Mouse (Mus musculus): ENCODE data around the gene Rbx1. TPM values are rescaled to one million over a fixed set of nuclear protein-coding genes. Genes with fewer than 3 reads are reported as not detected.

The Rbx1 gene
- polyA plus RNA-seq, 1 experiment from 2014 or later = 397 TPM

GRCm38 (mm10) chr15:81438345-81438744 lies 27.8 kb upstream of the Rbx1 start:
- Histone ChIP-seq H3K4me2 (no peak overlapping the region), H3K4me1 (ENCODE audit: control insufficient read depth, insufficient read depth, low read length) (no peaks in the 10 kb centered on the region), H3K4me3 (ENCODE audit: low read depth, low read length) (no peak overlapping the region), H3K9me3 (replicated peaks; ENCODE audit: control insufficient read depth, low read length) (no peaks in the 10 kb centered on the region), H3K27me3 (ENCODE audit: control insufficient read depth, insufficient read depth, low read length) (no peaks in the 10 kb centered on the region), H3K36me3 (ENCODE audit: control insufficient read depth, insufficient read depth, low read length) (0 out of 2 replicates have a peak, but pooled peaks cover 5% of the 10 kb centered on the region), H3K9ac (ENCODE audit: low read depth, low read length) (no peak overlapping the region), H3K27ac (ENCODE audit: low read depth, low read length) (no peak overlapping the region)
- no peak for ATAC-seq (replicated peaks; ENCODE audit: insufficient number of reproducible peaks, low FRiP score, low TSS enrichment)
- WGBS (ENCODE audit: insufficient replicate concordance) = 92% methylated on average over 1 of the region's 1 CpGs

- no peak overlapping the region for H3K9ac ChIP-seq (ENCODE audit: low read depth, low read length)
- H3K27ac ChIP-seq (ENCODE audit: low read depth, low read length) = no peak overlapping the region
- 0 out of 2 replicates have a peak, but pooled peaks cover 5% of the 10 kb centered on the region for H3K36me3 ChIP-seq (ENCODE audit: control insufficient read depth, insufficient read depth, low read length)
- ATAC-seq (replicated peaks; ENCODE audit: insufficient number of reproducible peaks, low FRiP score, low TSS enrichment) = no peak
- no peaks in the 10 kb centered on the region for H3K4me1 ChIP-seq (ENCODE audit: control insufficient read depth, insufficient read depth, low read length)
- no peaks in the 10 kb centered on the region for H3K9me3 ChIP-seq (replicated peaks; ENCODE audit: control insufficient read depth, low read length)
- no peak overlapping the region for H3K4me3 ChIP-seq (ENCODE audit: low read depth, low read length)
- no peaks in the 10 kb centered on the region for H3K27me3 ChIP-seq (ENCODE audit: control insufficient read depth, insufficient read depth, low read length)
- H3K4me2 ChIP-seq = no peak overlapping the region
Observed at GRCm38 (mm10) chr15:81439236-81439635, 26.9 kb upstream of the Rbx1 start.

- no peak for ATAC-seq (replicated peaks; ENCODE audit: insufficient number of reproducible peaks, low FRiP score, low TSS enrichment)
- 42% methylated on average over 3 of the region's 3 CpGs for WGBS (ENCODE audit: insufficient replicate concordance)
- Histone ChIP-seq H3K9ac (ENCODE audit: low read depth, low read length) (no peak overlapping the region), H3K36me3 (ENCODE audit: control insufficient read depth, insufficient read depth, low read length) (peaks cover 2% of the 10 kb centered on the region; the same call in 1 of the 2 replicates), H3K4me2 (no peak overlapping the region), H3K9me3 (replicated peaks; ENCODE audit: control insufficient read depth, low read length) (no peaks in the 10 kb centered on the region), H3K27me3 (ENCODE audit: control insufficient read depth, insufficient read depth, low read length) (no peaks in the 10 kb centered on the region), H3K4me3 (ENCODE audit: low read depth, low read length) (no peak overlapping the region), H3K27ac (ENCODE audit: low read depth, low read length) (no peak overlapping the region), H3K4me1 (ENCODE audit: control insufficient read depth, insufficient read depth, low read length) (no peaks in the 10 kb centered on the region)
Observed at GRCm38 (mm10) chr15:81448463-81448862, 17.6 kb upstream of the Rbx1 start.

- Histone ChIP-seq H3K4me1 (ENCODE audit: control insufficient read depth, insufficient read depth, low read length) (peaks cover 3% of the 10 kb centered on the region; the same call in 1 of the 2 replicates), H3K27ac (ENCODE audit: low read depth, low read length) (no peak overlapping the region), H3K27me3 (ENCODE audit: control insufficient read depth, insufficient read depth, low read length) (no peaks in the 10 kb centered on the region), H3K4me3 (ENCODE audit: low read depth, low read length) (no peak overlapping the region), H3K4me2 (no peak overlapping the region), H3K9me3 (replicated peaks; ENCODE audit: control insufficient read depth, low read length) (no peaks in the 10 kb centered on the region), H3K36me3 (ENCODE audit: control insufficient read depth, insufficient read depth, low read length) (no peaks in the 10 kb centered on the region; the same call in 1 of the 2 replicates), H3K9ac (ENCODE audit: low read depth, low read length) (no peak overlapping the region)
- ATAC-seq (replicated peaks; ENCODE audit: insufficient number of reproducible peaks, low FRiP score, low TSS enrichment) = no peak
- 76% methylated on average over 7 of the region's 7 CpGs for WGBS (ENCODE audit: insufficient replicate concordance)
Observed at GRCm38 (mm10) chr15:81461523-81461922, 4.6 kb upstream of the Rbx1 start.

GRCm38 (mm10) chr15:81465016-81465660 lies 958 bp upstream of the Rbx1 start:
- peak overlapping the region; percentile 64 for H3K4me3 ChIP-seq (ENCODE audit: low read depth, low read length)
- H3K27me3 ChIP-seq (ENCODE audit: control insufficient read depth, insufficient read depth, low read length) = no peaks in the 10 kb centered on the region
- WGBS (ENCODE audit: insufficient replicate concordance) = 74% methylated on average over 12 of the region's 12 CpGs
- H3K9me3 ChIP-seq (replicated peaks; ENCODE audit: control insufficient read depth, low read length) = no peaks in the 10 kb centered on the region
- peak overlapping the region; percentile 75 for H3K4me2 ChIP-seq
- H3K9ac ChIP-seq (ENCODE audit: low read depth, low read length) = peak overlapping the region; percentile 79
- peaks cover 13% of the 10 kb centered on the region for H3K36me3 ChIP-seq (ENCODE audit: control insufficient read depth, insufficient read depth, low read length)
- peak overlapping the region; percentile 87 for H3K27ac ChIP-seq (ENCODE audit: low read depth, low read length)
- ATAC-seq (replicated peaks; ENCODE audit: insufficient number of reproducible peaks, low FRiP score, low TSS enrichment) = no peak
- H3K4me1 ChIP-seq (ENCODE audit: control insufficient read depth, insufficient read depth, low read length) = peaks cover 8% of the 10 kb centered on the region

- Histone ChIP-seq H3K27me3 (ENCODE audit: control insufficient read depth, insufficient read depth, low read length) (no peaks in the 10 kb centered on the region), H3K4me3 (ENCODE audit: low read depth, low read length) (peak overlapping the region; percentile 64), H3K9ac (ENCODE audit: low read depth, low read length) (peak overlapping the region; percentile 79), H3K27ac (ENCODE audit: low read depth, low read length) (peak overlapping the region; percentile 87), H3K4me2 (peak overlapping the region; percentile 66), H3K36me3 (ENCODE audit: control insufficient read depth, insufficient read depth, low read length) (peaks cover 25% of the 10 kb centered on the region), H3K9me3 (replicated peaks; ENCODE audit: control insufficient read depth, low read length) (no peaks in the 10 kb centered on the region), H3K4me1 (ENCODE audit: control insufficient read depth, insufficient read depth, low read length) (peaks cover 8% of the 10 kb centered on the region)
- WGBS (ENCODE audit: insufficient replicate concordance) = 0% methylated on average over 15 of the region's 15 CpGs
- ATAC-seq (replicated peaks; ENCODE audit: insufficient number of reproducible peaks, low FRiP score, low TSS enrichment) = no peak; the same call in 1 of the 2 replicates
Observed at GRCm38 (mm10) chr15:81466738-81467113, 630 bp downstream of the Rbx1 start.

GRCm38 (mm10) chr15:81470735-81471134 lies 4.6 kb downstream of the Rbx1 start:
- peaks cover 5% of the 10 kb centered on the region for H3K4me1 ChIP-seq (ENCODE audit: control insufficient read depth, insufficient read depth, low read length)
- H3K36me3 ChIP-seq (ENCODE audit: control insufficient read depth, insufficient read depth, low read length) = peaks cover 45% of the 10 kb centered on the region
- no peak for ATAC-seq (replicated peaks; ENCODE audit: insufficient number of reproducible peaks, low FRiP score, low TSS enrichment)
- no peak overlapping the region for H3K4me2 ChIP-seq
- no peaks in the 10 kb centered on the region for H3K27me3 ChIP-seq (ENCODE audit: control insufficient read depth, insufficient read depth, low read length)
- H3K9me3 ChIP-seq (replicated peaks; ENCODE audit: control insufficient read depth, low read length) = no peaks in the 10 kb centered on the region
- H3K4me3 ChIP-seq (ENCODE audit: low read depth, low read length) = no peak overlapping the region
- H3K27ac ChIP-seq (ENCODE audit: low read depth, low read length) = no peak overlapping the region
- 82% methylated on average over 8 of the region's 8 CpGs for WGBS (ENCODE audit: insufficient replicate concordance)
- H3K9ac ChIP-seq (ENCODE audit: low read depth, low read length) = no peak overlapping the region

GRCm38 (mm10) chr15:81472256-81472655 lies 6.2 kb downstream of the Rbx1 start:
- Histone ChIP-seq H3K27me3 (ENCODE audit: control insufficient read depth, insufficient read depth, low read length) (no peaks in the 10 kb centered on the region), H3K4me1 (ENCODE audit: control insufficient read depth, insufficient read depth, low read length) (peaks cover 4% of the 10 kb centered on the region), H3K9me3 (replicated peaks; ENCODE audit: control insufficient read depth, low read length) (no peaks in the 10 kb centered on the region), H3K4me3 (ENCODE audit: low read depth, low read length) (no peak overlapping the region), H3K36me3 (ENCODE audit: control insufficient read depth, insufficient read depth, low read length) (peaks cover 45% of the 10 kb centered on the region), H3K27ac (ENCODE audit: low read depth, low read length) (no peak overlapping the region), H3K4me2 (no peak overlapping the region), H3K9ac (ENCODE audit: low read depth, low read length) (no peak overlapping the region)
- 94% methylated on average over 5 of the region's 5 CpGs for WGBS (ENCODE audit: insufficient replicate concordance)
- ATAC-seq (replicated peaks; ENCODE audit: insufficient number of reproducible peaks, low FRiP score, low TSS enrichment) = no peak

- Histone ChIP-seq H3K9ac (ENCODE audit: low read depth, low read length) (no peak overlapping the region), H3K4me3 (ENCODE audit: low read depth, low read length) (no peak overlapping the region), H3K27ac (ENCODE audit: low read depth, low read length) (no peak overlapping the region), H3K4me2 (no peak overlapping the region), H3K36me3 (ENCODE audit: control insufficient read depth, insufficient read depth, low read length) (peaks cover 30% of the 10 kb centered on the region), H3K9me3 (replicated peaks; ENCODE audit: control insufficient read depth, low read length) (no peaks in the 10 kb centered on the region), H3K4me1 (ENCODE audit: control insufficient read depth, insufficient read depth, low read length) (no peaks in the 10 kb centered on the region), H3K27me3 (ENCODE audit: control insufficient read depth, insufficient read depth, low read length) (no peaks in the 10 kb centered on the region)
- no peak for ATAC-seq (replicated peaks; ENCODE audit: insufficient number of reproducible peaks, low FRiP score, low TSS enrichment)
- 40% methylated on average over 3 of the region's 3 CpGs for WGBS (ENCODE audit: insufficient replicate concordance)
Observed at GRCm38 (mm10) chr15:81475654-81476053, 9.6 kb downstream of the Rbx1 start.

Data from heart, embryonic 11.5 days (tissue).